Mouse (Mus musculus): ENCODE results near the gene Tut1. TPM values are rescaled to one million over a fixed set of nuclear protein-coding genes. Genes with fewer than 3 reads are reported as not detected.

The Tut1 gene
- 9.8 and 10.6 TPM in 2 replicates for polyA plus RNA-seq (2012; rRNA removed)

GRCm38 (mm10) chr19:8953135-8954039, at the start of gene Tut1:
Gene Tut1, plus strand, starts transcription at chr19:8953847.

GRCm38 (mm10) chr19:8920073-8920736, 33.4 kb upstream of the Tut1 start, which contains the start of gene B3gat3:
Gene B3gat3, plus strand, starts transcription at chr19:8920374.

GRCm38 (mm10) chr19:8929224-8930088, 24.2 kb upstream of the Tut1 start, which contains the start of the genes Rom1 and Eml3:
Gene Rom1, minus strand, starts transcription at chr19:8929356.
Gene Eml3, plus strand, starts transcription at chr19:8929552.

GRCm38 (mm10) chr19:8941515-8942217, 12.0 kb upstream of the Tut1 start, which contains the start of gene Mta2:
Gene Mta2, plus strand, starts transcription at chr19:8941875.

GRCm38 (mm10) chr19:8966590-8967372, 13.1 kb downstream of the Tut1 start, which contains the start of gene Eef1g:
Gene Eef1g, plus strand, starts transcription at chr19:8967041.

GRCm38 (mm10) chr19:8989066-8989566, 35.5 kb downstream of the Tut1 start, which contains the start of gene Ahnak:
Gene Ahnak, plus strand, starts transcription at chr19:8989284.

Other genes starting within 250 kb of the Tut1 start
- 81.8 and 84.2 TPM in 2 replicates for gene Slc3a2, start 230.5 kb upstream of the Tut1 start, polyA plus RNA-seq (2012; rRNA removed)
- gene Wdr74, start 218.0 kb upstream of the Tut1 start, polyA plus RNA-seq (2012; rRNA removed), result 32.2 and 39.3 TPM in 2 replicates
- gene 1700092M07Rik, start 213.1 kb upstream of the Tut1 start, polyA plus RNA-seq (2012; rRNA removed), result 0.75 and 1.0 TPM in 2 replicates
- gene Stx5a, start 212.4 kb upstream of the Tut1 start, polyA plus RNA-seq (2012; rRNA removed), result 31.7 and 36.3 TPM in 2 replicates
- 85.1 and 95.1 TPM in 2 replicates for gene Nxf1, start 196.8 kb upstream of the Tut1 start, polyA plus RNA-seq (2012; rRNA removed)
- 33.9 and 43.4 TPM in 2 replicates for gene Tmem223, start 182.9 kb upstream of the Tut1 start, polyA plus RNA-seq (2012; rRNA removed)
- 51.7 and 63.6 TPM in 2 replicates for gene Tmem179b, start 179.4 kb upstream of the Tut1 start, polyA plus RNA-seq (2012; rRNA removed)
- 7.1 and 8.8 TPM in 2 replicates for gene Taf6l, start 167.4 kb upstream of the Tut1 start, polyA plus RNA-seq (2012; rRNA removed)
- gene Polr2g, start 155.3 kb upstream of the Tut1 start, polyA plus RNA-seq (2012; rRNA removed), result 57.0 and 60.6 TPM in 2 replicates
- 0.74 and 1.0 TPM in 2 replicates for gene Zbtb3, start 151.3 kb upstream of the Tut1 start, polyA plus RNA-seq (2012; rRNA removed)
- 16.9 and 19.7 TPM in 2 replicates for gene Ttc9c, start 134.5 kb upstream of the Tut1 start, polyA plus RNA-seq (2012; rRNA removed)
- 42.8 and 44.0 TPM in 2 replicates for gene Hnrnpul2, start 133.8 kb upstream of the Tut1 start, polyA plus RNA-seq (2012; rRNA removed)
- gene AC129217.1, start 124.1 kb upstream of the Tut1 start, polyA plus RNA-seq (2012; rRNA removed), result 1.3 and 1.5 TPM in 2 replicates
- gene Bscl2, start 116.4 kb upstream of the Tut1 start, polyA plus RNA-seq (2012; rRNA removed), result 15.4 and 21.0 TPM in 2 replicates
- gene Gng3, start 114.7 kb upstream of the Tut1 start, polyA plus RNA-seq (2012; rRNA removed), result 0.01 and 0.05 TPM in 2 replicates
- 0.12 TPM in 2 replicates for gene Lrrn4cl, start 103.1 kb upstream of the Tut1 start, polyA plus RNA-seq (2012; rRNA removed)
- gene Ubxn1, start 82.4 kb upstream of the Tut1 start, polyA plus RNA-seq (2012; rRNA removed), result 66.5 and 70.7 TPM in 2 replicates
- 24.0 and 25.5 TPM in 2 replicates for gene Uqcc3, start 72.9 kb upstream of the Tut1 start, polyA plus RNA-seq (2012; rRNA removed)
- 3.7 and 4.3 TPM in 2 replicates for gene Lbhd1, start 70.1 kb upstream of the Tut1 start, polyA plus RNA-seq (2012; rRNA removed)
- not detected in 2 replicates for gene Gm49403, start 69.9 kb upstream of the Tut1 start, polyA plus RNA-seq (2012; rRNA removed)
- 56.4 and 61.7 TPM in 2 replicates for gene 1810009A15Rik, start 65.0 kb upstream of the Tut1 start, polyA plus RNA-seq (2012; rRNA removed)
- gene Gm49416, start 64.9 kb upstream of the Tut1 start, polyA plus RNA-seq (2012; rRNA removed), result 0.08 TPM in 1 of 2 replicates, not detected in the other
- gene Ints5, start 60.8 kb upstream of the Tut1 start, polyA plus RNA-seq (2012; rRNA removed), result 10.3 and 12.8 TPM in 2 replicates
- 44.2 and 53.9 TPM in 2 replicates for gene Ganab, start 55.8 kb upstream of the Tut1 start, polyA plus RNA-seq (2012; rRNA removed)
- 22.5 and 27.4 TPM in 2 replicates for gene B3gat3, start 33.5 kb upstream of the Tut1 start, polyA plus RNA-seq (2012; rRNA removed)
- gene Rom1, start 24.5 kb upstream of the Tut1 start, polyA plus RNA-seq (2012; rRNA removed), result 1.9 and 2.8 TPM in 2 replicates
- 9.7 and 11.0 TPM in 2 replicates for gene Eml3, start 24.3 kb upstream of the Tut1 start, polyA plus RNA-seq (2012; rRNA removed)
- gene Mta2, start 12.0 kb upstream of the Tut1 start, polyA plus RNA-seq (2012; rRNA removed), result 20.0 and 28.3 TPM in 2 replicates
- 194 and 208 TPM in 2 replicates for gene Eef1g, start 13.2 kb downstream of the Tut1 start, polyA plus RNA-seq (2012; rRNA removed)
- gene Ahnak, start 35.4 kb downstream of the Tut1 start, polyA plus RNA-seq (2012; rRNA removed), result 0.90 and 1.2 TPM in 2 replicates
- not detected in 2 replicates for gene Scgb1a1, start 134.1 kb downstream of the Tut1 start, polyA plus RNA-seq (2012; rRNA removed)
- 3.2 and 4.3 TPM in 2 replicates for gene Asrgl1, start 181.8 kb downstream of the Tut1 start, polyA plus RNA-seq (2012; rRNA removed)

Data from liver, embryonic 14 days (tissue).